Mouse (Mus musculus) lung, adult 2 months (tissue): ENCODE data around the gene Cyp2a5.
"Not testable (repeated sequence)": the region's sequence is repeated elsewhere in the genome, so short reads cannot be mapped to it uniquely, and the experiment has no call there.

Experiments used
- CTCF ChIP-seq: fragments of 200-500 bp; IDR thresholded peaks from 2 replicates; pipeline ENCODE4 v1.5.1; 2011; ENCODE audit warnings: mild to moderate bottlenecking, low read length, control low read depth; ENCODE audit not compliant: insufficient read depth
- POLR2A ChIP-seq: fragments of 200-500 bp; IDR thresholded peaks from 2 replicates; pipeline ENCODE4 v1.6.1; 2011; ENCODE audit warnings: low read depth, mild to moderate bottlenecking, control low read depth, low read length, borderline replicate concordance; ENCODE audit errors: extremely low read depth

GRCm38 (mm10) chr7:26843400-26843799, 8.3 kb downstream of the Cyp2a5 start:
- TF ChIP-seq POLR2A, CTCF: not testable (repeated sequence)
